Mouse (Mus musculus): ENCODE measurements around the gene Samd7. TPM values are rescaled to one million over a fixed set of nuclear protein-coding genes. Genes with fewer than 3 reads are reported as not detected.

Samd7 gene
- polyA plus RNA-seq, 1 experiment, result not detected

DNA sequence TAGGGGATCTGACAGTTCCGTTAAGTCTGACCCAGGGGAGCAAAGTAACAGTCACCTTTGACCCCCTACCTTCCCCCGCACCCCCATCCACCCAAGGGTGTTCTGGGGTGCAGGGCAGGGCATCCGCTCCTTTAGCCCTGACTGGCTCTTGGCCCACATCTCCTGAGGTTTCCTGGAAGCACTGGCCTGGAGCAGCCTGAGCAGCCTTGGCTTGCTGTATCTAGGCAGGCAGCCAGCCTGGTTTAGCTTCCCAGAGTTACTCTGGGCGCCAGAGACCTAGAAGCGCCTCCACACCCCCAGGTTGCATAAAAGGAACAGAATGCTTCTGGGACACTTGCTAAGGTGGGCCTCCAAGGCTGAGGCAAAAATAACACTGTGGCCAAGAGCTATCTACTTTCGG, 4.8 kb upstream of the Samd7 start:
- peaks cover 9% of the 10 kb centered on the region; the same call in 1 of the 2 replicates for H3K4me1 ChIP-seq (ENCODE audit: control insufficient read depth, insufficient read depth, low read length)
- TF ChIP-seq CTCF (IDR thresholded peaks at IDR 0.05; ENCODE audit: insufficient read depth, low read depth, low read length), result no peak
- no peak for TF ChIP-seq POLR2A (IDR thresholded peaks at IDR 0.05; ENCODE audit: insufficient read depth, low read depth, low read length)
- WGBS, result 79% methylated on average over 6 of the region's 6 CpGs
- no peak overlapping the region for H3K27ac ChIP-seq (ENCODE audit: insufficient read depth, low read depth, low read length)
- H3K4me3 ChIP-seq (ENCODE audit: insufficient read depth, low read depth, low read length), result no peak overlapping the region

DNA sequence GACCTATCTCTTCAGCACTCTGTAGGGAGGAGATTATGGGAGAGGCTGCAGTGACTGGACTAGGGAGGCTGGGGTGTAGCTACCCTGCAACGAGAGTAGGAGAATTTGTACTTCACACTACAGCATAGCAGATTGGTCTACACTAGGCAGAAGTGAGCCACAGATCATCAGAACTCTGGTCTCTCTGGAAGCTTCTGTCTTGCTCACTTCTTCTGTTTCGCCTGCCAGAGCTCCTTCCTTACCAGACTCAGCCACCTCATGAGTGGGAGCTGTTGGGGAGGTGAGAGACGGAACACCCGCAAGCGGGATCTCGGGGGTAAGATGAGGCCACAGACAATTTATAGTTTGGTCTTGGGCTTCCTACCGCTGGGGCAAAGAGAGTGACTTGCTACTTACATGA, 3.2 kb upstream of the Samd7 start:
- Histone ChIP-seq H3K4me1 (ENCODE audit: control insufficient read depth, insufficient read depth, low read length) (0 out of 2 replicates have a peak, but pooled peaks cover 4% of the 10 kb centered on the region), H3K27ac (ENCODE audit: insufficient read depth, low read depth, low read length) (no peak overlapping the region), H3K4me3 (ENCODE audit: insufficient read depth, low read depth, low read length) (no peak overlapping the region)
- TF ChIP-seq CTCF (IDR thresholded peaks at IDR 0.05; ENCODE audit: insufficient read depth, low read depth, low read length) (no peak), POLR2A (IDR thresholded peaks at IDR 0.05; ENCODE audit: insufficient read depth, low read depth, low read length) (no peak)
- 78% methylated on average over 7 of the region's 7 CpGs for WGBS

DNA sequence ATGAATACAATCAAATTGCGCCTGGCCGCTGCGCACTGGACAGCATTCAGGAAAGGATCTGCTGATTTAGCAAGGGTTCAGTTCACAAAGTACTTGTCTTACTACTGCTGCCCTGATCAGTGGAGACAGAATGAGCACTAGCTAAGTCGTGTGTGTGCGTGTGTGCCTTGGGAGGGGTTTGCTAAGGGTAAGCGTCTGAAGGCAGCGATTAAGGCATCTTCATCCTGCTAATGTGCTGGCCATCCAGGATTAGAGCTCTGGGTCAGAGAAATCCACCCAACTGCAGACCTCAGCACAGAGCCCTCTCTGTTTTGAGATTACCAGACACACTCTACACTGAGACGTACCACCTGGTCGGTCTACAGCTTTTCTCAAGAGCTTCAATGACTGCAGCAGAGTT, 2.2 kb downstream of the Samd7 start:
- H3K4me3 ChIP-seq (ENCODE audit: insufficient read depth, low read depth, low read length), result no peak overlapping the region
- TF ChIP-seq CTCF (IDR thresholded peaks at IDR 0.05; ENCODE audit: insufficient read depth, low read depth, low read length) (no peak), POLR2A (IDR thresholded peaks at IDR 0.05; ENCODE audit: insufficient read depth, low read depth, low read length) (no peak)
- no peak overlapping the region for H3K27ac ChIP-seq (ENCODE audit: insufficient read depth, low read depth, low read length)
- H3K4me1 ChIP-seq (ENCODE audit: control insufficient read depth, insufficient read depth, low read length), result no peaks in the 10 kb centered on the region
- WGBS, result 92% methylated on average over 9 of the region's 9 CpGs

DNA sequence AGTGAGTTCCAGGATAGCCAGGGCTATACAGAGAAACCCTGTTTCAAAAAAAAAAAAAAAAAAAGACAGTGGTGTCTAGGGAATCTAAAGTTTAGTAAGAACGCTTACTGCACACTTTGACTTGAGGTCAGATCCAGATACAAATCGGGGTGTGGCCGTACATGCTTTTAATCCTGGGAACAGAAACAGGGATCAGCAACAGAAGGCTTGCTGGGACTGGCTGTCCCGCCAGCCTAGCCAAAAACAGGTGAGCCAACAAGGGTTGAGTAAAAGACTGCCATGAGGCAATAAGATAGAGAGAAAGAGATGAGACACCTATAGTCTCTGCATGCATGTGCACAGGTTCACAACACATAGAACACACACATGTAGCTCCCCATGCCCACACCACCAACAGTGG, 8.6 kb downstream of the Samd7 start:
- 98% methylated on average over 4 of the region's 4 CpGs for WGBS
- H3K27ac ChIP-seq (ENCODE audit: insufficient read depth, low read depth, low read length), result no peak overlapping the region

DNA sequence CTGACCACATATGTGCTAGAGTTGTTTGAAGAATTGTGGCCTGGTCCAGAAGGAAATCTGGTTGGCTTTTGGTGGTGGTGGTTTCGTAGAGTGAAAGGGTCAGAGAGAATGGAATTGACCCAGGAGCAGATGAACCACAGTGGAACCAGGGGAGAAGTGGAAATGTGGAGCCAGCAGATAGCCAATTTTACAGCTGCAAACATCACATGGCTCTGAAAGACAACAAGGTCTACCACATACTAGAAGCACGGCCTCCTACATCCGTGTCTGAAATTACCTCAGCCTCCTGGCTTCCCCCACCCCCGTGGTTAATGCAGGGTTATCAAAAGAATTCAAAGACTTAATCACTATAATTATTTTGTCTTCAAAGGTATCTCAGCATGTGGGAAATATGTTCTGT, 18.8 kb downstream of the Samd7 start:
- TF ChIP-seq CTCF (IDR thresholded peaks at IDR 0.05; ENCODE audit: insufficient read depth, low read depth, low read length), result no peak
- no peak for TF ChIP-seq POLR2A (IDR thresholded peaks at IDR 0.05; ENCODE audit: insufficient read depth, low read depth, low read length)
- Histone ChIP-seq H3K4me1 (ENCODE audit: control insufficient read depth, insufficient read depth, low read length) (peaks cover 11% of the 10 kb centered on the region), H3K4me3 (ENCODE audit: insufficient read depth, low read depth, low read length) (no peak overlapping the region), H3K27ac (ENCODE audit: insufficient read depth, low read depth, low read length) (peak overlapping the region; percentile 58)
- 38% methylated on average over 4 of the region's 4 CpGs for WGBS

More for the DNA sequence above, 8.6 kb downstream of the Samd7 start:
- TF ChIP-seq CTCF (IDR thresholded peaks at IDR 0.05; ENCODE audit: insufficient read depth, low read depth, low read length), result no peak
- no peak for TF ChIP-seq POLR2A (IDR thresholded peaks at IDR 0.05; ENCODE audit: insufficient read depth, low read depth, low read length)
- H3K4me1 ChIP-seq (ENCODE audit: control insufficient read depth, insufficient read depth, low read length), result no peaks in the 10 kb centered on the region
- no peak overlapping the region for H3K4me3 ChIP-seq (ENCODE audit: insufficient read depth, low read depth, low read length)

DNA sequence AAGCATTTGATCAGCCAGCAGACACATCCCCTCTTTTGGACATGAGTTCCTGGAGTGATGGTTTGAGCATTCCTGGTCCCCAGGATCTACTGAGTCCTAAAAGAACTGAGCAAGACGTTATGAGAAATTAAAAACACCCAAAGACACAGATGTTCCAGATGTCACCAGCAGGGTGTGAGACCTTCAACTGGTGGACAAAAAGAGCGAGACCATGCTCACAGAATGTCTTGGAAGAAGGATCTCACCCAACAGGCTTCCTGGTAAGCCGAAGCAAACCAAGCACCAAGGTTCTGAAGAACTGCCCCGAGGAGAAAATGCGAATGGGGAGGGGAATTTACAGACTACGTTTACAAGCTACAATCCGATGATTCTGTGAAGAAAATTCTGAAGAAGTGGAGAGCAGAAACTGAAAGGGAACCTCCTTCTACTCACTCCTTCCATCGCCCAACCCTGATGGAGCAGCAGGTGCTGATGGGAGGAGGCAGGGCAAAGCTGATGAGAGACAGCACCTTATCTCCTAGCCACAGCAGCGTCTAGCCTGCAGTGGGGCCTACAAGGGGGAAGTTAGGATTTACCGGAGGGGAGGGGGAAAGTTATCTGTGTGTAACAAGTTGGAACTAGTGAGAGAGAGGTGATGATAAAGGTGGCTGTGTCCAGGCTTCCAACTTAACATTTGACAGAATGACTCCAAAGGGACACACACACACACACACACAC, 19.4 kb downstream of the Samd7 start:
- Histone ChIP-seq H3K4me3 (ENCODE audit: insufficient read depth, low read depth, low read length) (no peak overlapping the region), H3K27ac (ENCODE audit: insufficient read depth, low read depth, low read length) (no peak overlapping the region; the same call in 1 of the 2 replicates), H3K4me1 (ENCODE audit: control insufficient read depth, insufficient read depth, low read length) (peaks cover 11% of the 10 kb centered on the region)
- no peak for TF ChIP-seq CTCF (IDR thresholded peaks at IDR 0.05; ENCODE audit: insufficient read depth, low read depth, low read length)
- TF ChIP-seq POLR2A (IDR thresholded peaks at IDR 0.05; ENCODE audit: insufficient read depth, low read depth, low read length), result no peak
- 48% methylated on average over 10 of the region's 10 CpGs for WGBS

DNA sequence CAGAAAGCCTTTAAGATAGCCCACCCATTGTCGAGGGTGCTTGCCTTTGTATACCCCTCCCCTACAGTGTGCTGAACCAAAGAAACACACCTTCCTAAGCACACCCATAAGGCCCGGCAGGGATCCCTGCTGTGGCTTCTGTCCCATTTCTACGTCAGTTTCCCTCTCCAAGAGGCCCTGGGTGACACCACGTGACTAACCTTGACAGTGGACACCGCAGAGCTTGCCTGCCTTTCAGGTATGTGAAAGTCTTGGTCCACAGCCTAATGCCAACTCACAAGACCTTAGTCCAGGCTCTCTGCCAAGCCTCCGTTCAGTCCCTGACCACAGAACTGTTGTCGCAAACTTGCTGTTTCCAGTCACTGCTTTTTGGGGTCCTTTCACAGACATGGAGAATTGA, 20.1 kb downstream of the Samd7 start:
- TF ChIP-seq CTCF (IDR thresholded peaks at IDR 0.05; ENCODE audit: insufficient read depth, low read depth, low read length), result no peak
- no peak for TF ChIP-seq POLR2A (IDR thresholded peaks at IDR 0.05; ENCODE audit: insufficient read depth, low read depth, low read length)
- Histone ChIP-seq H3K4me3 (ENCODE audit: insufficient read depth, low read depth, low read length) (no peak overlapping the region), H3K27ac (ENCODE audit: insufficient read depth, low read depth, low read length) (no peak overlapping the region), H3K4me1 (ENCODE audit: control insufficient read depth, insufficient read depth, low read length) (peaks cover 11% of the 10 kb centered on the region)
- WGBS, result 72% methylated on average over 7 of the region's 7 CpGs

DNA sequence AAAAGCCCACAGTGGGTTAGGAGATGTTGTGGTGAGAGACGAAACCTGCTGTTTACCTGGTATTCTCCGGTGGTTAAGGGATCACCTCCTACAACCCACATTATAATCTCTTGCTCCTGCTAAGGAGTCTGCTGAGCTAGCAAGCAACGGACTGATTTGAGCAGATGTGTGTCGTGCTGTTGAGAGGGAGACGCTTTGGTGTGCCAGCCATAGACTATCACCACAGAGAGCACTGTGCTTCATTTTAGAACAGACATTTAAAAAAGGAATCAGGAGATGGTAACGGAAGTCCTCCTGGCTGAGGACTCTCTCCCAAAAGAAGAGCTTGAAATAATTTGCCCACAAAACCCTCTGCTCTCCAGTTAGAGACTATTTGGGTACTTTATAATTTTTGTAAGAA, 21.2 kb downstream of the Samd7 start:
- TF ChIP-seq CTCF (IDR thresholded peaks at IDR 0.05; ENCODE audit: insufficient read depth, low read depth, low read length) (no peak), POLR2A (IDR thresholded peaks at IDR 0.05; ENCODE audit: insufficient read depth, low read depth, low read length) (no peak)
- Histone ChIP-seq H3K4me1 (ENCODE audit: control insufficient read depth, insufficient read depth, low read length) (peaks cover 11% of the 10 kb centered on the region), H3K4me3 (ENCODE audit: insufficient read depth, low read depth, low read length) (no peak overlapping the region), H3K27ac (ENCODE audit: insufficient read depth, low read depth, low read length) (no peak overlapping the region)
- WGBS, result 84% methylated on average over 6 of the region's 6 CpGs

DNA sequence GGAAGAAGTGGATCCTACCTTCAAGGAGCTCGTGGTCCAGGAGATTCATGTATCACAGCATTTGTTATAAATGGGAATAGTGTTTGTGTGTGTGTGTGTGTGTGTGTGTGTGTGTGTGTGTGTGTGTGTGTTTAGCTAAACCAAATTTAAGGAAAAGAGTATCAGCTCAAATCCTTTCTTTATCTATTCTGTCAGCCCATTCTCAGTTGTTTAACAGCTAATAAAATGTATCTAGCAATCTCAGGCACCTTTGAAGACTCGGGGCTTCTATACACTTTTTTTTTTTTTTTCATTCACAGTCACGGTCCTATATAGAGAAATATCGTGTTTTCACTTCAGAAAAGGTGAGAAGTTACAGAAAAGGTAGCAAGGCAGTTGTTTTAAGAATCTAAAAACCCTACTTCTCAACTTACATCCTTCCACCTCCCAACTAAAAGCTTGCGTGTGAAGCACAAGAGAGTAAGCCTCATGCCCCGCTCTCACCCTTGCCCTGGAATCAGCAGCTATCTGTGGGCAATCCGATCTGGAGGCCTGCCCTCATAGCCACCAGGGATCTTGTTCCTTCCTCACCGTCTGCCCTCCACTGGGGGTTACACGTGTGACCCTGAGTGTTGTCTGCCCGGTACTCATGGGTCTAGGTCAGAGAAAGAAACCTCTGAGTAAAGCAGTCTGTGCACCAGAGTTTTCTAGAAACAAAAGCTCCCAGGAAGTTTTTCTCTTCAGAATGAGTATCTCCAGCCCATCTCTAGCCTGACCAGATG, 23.8 kb downstream of the Samd7 start:
- TF ChIP-seq POLR2A (IDR thresholded peaks at IDR 0.05; ENCODE audit: insufficient read depth, low read depth, low read length), result no peak
- no peak for TF ChIP-seq CTCF (IDR thresholded peaks at IDR 0.05; ENCODE audit: insufficient read depth, low read depth, low read length)
- peaks cover 8% of the 10 kb centered on the region; the same call in 1 of the 2 replicates for H3K4me1 ChIP-seq (ENCODE audit: control insufficient read depth, insufficient read depth, low read length)
- H3K27ac ChIP-seq (ENCODE audit: insufficient read depth, low read depth, low read length), result no peak overlapping the region
- 82% methylated on average over 10 of the region's 10 CpGs for WGBS
- H3K4me3 ChIP-seq (ENCODE audit: insufficient read depth, low read depth, low read length), result no peak overlapping the region

Measured in olfactory bulb, adult 2 months (tissue).